Mouse (Mus musculus): Measurements from ENCODE around the gene Opcml.

The Opcml gene

DNA sequence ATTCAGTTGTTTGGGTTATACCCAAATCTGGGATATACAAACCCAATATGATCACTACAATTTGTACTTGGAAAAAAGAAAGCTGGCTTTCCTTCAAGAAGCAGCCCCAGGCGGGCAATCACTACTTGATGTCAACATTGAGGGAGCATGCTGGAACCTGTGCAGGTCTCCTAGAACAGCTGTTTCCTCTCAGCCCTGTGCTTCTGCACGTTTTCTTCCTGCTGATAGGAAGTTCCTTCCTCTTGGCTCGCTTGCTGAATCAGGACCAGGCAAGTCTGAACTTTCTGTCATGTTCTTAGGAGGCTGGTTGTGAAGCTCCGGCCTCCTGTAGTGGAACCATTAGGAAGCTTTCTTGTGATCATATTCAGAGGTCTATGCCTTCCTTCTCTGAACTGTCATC is 746.1 kb downstream of the Opcml start:
- no peak for DNase-seq (ENCODE audit: low spot score)

DNA sequence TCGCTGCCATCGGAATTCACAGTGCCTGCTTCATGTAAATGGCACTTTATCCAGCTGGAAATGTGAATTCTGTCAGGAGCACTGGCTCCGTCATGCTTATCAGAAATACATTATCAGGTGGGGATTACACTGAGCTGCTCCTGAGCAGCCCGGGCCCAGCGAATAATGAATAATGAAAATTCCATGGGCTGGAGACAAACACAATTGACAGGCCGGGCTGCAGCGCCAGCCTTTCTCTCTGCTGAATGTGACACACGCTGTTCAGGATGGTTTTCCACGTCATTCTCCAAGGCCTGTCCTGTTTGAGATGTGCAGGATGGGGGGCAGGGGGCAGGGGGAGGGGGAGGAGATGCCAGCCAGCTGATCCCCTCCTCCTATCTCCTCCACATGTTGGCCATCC is 757.6 kb downstream of the Opcml start:
- no peak for DNase-seq (ENCODE audit: low spot score)

DNA sequence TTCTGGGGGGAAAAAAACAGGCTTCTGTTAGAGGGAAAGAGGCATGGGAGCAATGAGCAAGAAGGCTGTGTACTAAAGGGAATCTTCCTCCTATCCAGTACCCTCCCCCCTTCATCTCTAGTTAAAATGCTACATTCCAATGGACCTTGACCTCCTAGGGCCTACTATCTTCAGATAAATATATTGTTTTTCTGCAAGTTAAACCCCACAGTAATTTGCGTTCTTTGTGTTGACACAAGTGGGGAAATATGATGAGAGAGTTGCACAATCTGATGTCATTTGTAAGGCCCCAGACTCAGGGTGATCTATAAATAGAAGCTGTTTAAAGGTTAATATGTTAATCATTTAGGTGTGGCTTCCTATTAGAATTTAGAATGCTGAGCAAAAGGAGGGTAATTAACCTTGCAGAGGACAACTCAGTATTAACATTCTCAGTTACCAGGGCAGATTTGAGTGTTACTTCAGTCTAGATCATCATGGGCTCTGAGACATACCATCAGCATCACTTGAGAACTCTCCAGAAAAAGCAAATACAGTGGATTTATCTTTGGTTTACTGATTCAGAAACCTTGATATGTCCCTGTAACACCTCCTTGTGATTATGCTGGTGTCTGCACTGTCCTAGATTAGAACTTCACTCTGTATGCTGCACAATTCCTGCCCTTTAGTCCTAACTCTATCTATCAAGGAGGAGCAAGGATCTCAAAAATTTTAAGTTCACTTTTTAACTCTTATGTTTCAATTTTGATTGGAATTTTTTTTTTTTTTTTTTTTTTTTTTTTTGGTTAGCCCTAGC is 762.0 kb downstream of the Opcml start:
- no peak for DNase-seq (ENCODE audit: low spot score)

GRCm38 (mm10) chr9:28558628-28559027 is 768.1 kb downstream of the Opcml start:
- no peak for DNase-seq (ENCODE audit: low spot score)

GRCm38 (mm10) chr9:28561761-28562160 is 771.2 kb downstream of the Opcml start:
- DNase-seq (ENCODE audit: low spot score): no peak

DNA sequence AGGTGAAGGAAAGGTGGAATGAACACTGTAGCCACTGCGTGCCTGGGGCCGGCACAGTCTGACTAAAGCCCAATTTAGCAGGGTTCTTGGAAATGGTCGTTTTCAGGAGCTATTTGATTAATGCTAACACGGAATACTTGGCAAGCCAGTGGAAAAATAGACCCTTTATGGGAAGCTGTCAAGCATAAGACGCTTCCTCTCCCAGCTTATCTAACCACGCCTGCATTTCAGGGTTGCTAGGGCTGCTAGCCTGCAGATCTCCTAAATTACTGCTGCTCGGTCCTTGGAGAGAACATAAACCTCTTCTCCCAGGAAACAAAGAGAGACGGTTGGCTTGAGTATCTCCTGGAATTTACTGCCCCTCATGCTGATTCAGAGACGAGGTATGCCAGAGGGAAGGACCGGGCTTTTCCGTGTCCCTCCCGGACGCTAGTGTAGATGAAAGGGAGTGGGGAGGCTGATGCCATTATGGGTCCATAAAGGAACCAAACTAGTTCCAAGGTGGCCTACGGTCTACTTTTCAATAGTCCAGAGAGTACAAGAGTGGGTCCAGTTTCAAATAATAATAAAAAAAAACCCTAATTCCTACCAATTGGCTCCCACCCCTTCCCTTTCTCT is 772.6 kb downstream of the Opcml start:
- DNase-seq (ENCODE audit: low spot score): no peak

- no peak for DNase-seq (ENCODE audit: low spot score)
These were observed 778.5 kb downstream of the Opcml start for GRCm38 (mm10) chr9:28569041-28569522.

DNA sequence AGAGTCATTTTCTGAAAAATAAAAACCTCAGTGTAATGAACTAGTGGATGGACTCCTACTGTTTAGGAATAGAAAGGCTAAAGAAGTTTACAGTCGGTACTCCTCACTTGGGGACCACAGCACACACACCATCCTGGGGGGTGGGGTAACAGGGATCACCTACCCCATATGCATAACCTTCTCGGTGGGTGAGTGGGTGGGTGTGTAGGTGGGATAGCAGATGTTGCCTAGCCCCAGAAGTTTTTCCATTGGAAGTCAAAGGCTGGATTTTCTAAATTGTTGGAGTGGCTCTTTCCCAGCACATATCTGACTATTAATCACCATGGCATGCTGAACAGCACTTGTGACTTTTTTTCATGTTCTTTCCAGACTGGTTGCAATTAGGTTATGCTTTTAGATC is 779.2 kb downstream of the Opcml start:
- DNase-seq (ENCODE audit: low spot score): peak; percentile 25

DNA sequence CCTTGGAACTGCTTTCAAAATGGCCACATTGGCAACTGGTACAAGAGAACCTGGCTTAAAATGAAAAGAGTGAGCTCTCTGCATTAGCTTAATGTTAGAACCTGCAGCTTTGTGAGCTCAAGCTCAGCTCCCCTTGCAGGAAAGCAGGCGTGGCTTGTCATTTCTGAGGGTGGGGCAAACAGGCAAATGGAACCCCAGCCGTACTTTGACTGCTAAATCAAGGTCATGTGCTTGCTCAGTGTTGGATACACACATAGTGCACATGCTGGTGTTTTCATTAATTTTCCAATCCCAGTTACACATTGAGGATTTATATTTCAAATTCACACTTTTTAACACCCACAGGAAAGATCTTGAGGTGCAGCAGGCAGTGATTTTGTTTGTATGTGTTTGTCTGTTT is 781.1 kb downstream of the Opcml start:
- no peak for DNase-seq (ENCODE audit: low spot score)

GRCm38 (mm10) chr9:28572136-28572774 is 781.7 kb downstream of the Opcml start:
- no peak for DNase-seq (ENCODE audit: low spot score)

GRCm38 (mm10) chr9:28578730-28579129 is 788.2 kb downstream of the Opcml start:
- DNase-seq (ENCODE audit: low spot score): no peak

DNA sequence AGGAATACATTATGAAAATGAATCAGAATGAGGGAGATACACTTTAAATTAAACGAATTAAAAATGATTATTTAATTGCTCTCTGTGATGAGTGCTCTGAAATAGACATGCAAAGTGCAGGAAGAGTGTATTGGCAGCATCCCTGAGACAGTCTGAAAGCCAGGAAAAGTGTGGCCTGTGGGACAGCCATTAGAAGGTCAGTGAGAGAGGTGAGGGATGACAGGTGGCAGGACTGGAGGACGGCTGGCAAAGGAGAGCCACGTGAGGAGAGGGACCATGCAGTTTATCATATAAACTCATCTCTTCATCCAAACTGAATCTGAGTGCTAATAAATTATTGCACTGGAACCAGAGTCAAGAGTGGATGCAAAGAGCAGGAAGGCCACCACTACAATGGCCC is 796.7 kb downstream of the Opcml start:
- no peak for DNase-seq (ENCODE audit: low spot score)

DNA sequence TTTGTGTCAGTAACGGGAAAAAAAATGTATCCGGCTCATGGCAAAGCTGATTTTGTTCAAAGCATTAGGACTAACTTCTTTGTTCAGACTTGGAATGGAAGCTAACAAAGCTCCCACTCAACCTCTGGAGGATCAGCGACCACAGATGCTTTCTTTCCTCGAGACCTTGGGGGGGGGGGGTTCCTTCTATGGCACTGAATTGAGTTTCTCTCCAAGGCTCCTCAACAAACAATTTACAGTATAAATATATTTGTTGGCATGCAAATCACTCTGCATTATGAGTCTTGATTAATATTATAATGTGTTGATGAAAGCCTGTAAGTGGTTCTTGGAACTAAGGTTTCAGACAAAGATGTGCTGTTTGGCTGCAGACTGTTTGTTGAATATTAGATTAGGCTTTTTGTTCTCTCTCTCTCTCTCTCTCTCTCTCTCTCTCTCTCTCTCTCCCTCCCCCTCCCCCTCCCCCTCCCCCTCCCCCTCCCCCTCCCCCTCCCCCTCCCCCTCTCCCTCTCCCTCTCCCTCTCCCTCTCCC is 797.3 kb downstream of the Opcml start:
- no peak for DNase-seq (ENCODE audit: low spot score)

DNA sequence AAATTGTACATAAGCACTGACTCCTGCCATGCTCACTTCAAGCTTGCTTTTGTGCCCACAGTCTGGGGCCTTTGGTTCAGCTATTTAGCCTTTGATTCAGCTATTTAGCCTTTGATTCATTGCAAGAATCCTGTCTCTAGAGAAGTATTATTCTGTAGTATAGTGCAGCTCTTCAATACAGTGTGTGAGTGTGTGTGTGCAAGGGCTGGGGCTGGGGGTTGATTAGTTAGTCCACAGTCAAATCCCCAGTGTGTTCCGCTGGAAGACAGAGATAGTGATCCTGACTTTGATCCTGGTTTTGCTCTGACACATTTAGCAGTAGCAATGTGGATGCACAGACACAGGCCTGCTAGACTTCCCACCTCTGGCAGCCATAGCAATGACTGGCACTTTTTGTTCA is 797.9 kb downstream of the Opcml start:
- DNase-seq (ENCODE audit: low spot score): no peak

DNA sequence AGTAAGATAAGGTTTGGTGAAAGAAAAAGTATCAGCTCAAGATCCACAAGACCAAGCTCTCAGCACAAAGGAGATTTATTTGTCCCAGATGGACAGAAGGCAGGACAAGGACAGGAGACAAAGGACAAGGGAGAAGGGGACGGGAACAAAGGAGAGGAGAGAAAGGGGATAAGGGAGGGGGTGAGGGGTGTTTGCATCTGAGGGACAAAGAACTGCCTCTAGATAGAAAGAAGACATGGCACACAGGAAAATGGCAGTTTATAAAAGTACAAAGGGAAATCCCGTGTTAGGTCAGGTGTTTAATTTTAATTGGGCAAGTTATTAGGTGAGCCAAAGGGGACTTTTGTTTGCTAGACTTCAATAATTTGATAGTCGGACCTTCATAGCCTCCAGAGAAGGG is 801.6 kb downstream of the Opcml start:
- DNase-seq (ENCODE audit: low spot score): no peak

DNA sequence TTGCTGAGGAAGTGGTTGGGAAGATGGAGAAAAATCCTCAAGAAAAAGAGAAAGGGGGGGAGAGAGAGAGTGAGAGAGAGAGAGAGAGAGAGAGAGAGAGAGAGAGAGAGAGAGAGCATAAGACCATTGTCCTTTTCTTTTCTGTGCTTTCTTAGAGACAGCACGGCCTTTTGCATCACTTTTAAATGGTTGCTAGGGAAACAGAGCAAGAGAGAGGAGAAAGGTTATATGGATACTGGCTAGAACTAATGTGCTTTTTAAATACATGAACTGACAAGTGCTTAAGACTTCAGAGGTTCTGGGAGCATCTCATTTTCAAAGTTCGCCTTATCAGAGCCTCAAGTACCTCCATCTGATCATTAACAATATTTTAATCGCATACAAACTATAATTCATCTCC is 804.5 kb downstream of the Opcml start:
- DNase-seq (ENCODE audit: low spot score): no peak

- DNase-seq (ENCODE audit: low spot score): no peak
These were observed 815.0 kb downstream of the Opcml start for GRCm38 (mm10) chr9:28605561-28605960.

GRCm38 (mm10) chr9:28613683-28614620 is 823.4 kb downstream of the Opcml start:
- no peak for DNase-seq (ENCODE audit: low spot score)

DNA sequence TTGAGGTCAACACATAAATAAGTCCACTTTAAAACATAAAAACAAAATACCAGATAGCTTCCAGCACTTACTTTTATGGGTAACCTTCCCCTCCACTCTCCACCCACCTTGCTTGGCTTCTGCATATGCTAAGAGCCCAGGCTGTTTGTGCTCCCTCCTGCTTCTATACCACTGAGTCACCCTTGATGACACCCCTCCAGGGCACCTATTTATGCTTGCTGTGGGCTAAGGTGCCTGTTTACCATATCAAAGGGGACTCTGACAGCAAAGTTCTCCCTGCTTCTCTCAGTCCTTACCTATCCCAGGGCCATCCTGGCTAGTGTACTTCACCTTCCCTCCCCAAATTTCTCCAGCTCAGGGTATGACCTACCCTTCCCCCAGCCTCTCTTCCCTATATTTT is 824.9 kb downstream of the Opcml start:
- no peak for DNase-seq (ENCODE audit: low spot score)

DNA sequence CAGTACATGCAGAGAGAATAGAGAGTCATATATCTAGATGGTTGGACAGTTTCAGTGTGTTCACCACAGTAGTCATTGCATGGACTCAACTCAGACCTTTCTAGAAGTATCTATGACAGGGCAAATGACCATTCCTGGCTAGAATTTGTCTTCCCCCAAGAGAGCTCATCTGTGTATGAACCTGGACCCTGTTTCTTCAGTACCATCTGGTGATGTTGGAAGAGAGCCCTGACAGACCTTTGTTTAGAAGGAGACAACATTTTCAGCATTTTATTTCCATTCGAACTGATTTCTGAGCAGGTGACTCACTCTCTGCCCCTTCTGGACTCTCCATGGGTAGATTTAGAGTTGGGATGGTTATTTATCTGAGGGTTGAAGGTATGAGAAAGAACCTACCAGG is 827.1 kb downstream of the Opcml start:
- DNase-seq (ENCODE audit: low spot score): no peak

GRCm38 (mm10) chr9:28618186-28618892 is 827.8 kb downstream of the Opcml start:
- DNase-seq (ENCODE audit: low spot score): peak; percentile 17
